Mouse (Mus musculus) fat pad, adult 2 months (tissue): ENCODE measurements around the gene Fam217b.

Experiments used
- DNase-seq: peaks from one replicate; pipeline ENCODE4 v3.0.0-alpha.2; 2011; ENCODE audit warnings: low read depth, low spot score; ENCODE audit errors: extremely low read depth

Gene Fam217b

GRCm38 (mm10) chr2:178414261-178415149, at the start of gene Fam217b, which contains the start of gene Ppp1r3d:
Gene Fam217b (plus strand): TSS chr2:178414524.
Gene Ppp1r3d (minus strand): TSS chr2:178414472.
- no peak for DNase-seq

- no peak for DNase-seq
Observed at GRCm38 (mm10) chr2:178407053-178407815, 7.1 kb upstream of the Fam217b start, which contains the start of gene Sycp2. Gene Sycp2 (minus strand): TSS chr2:178407685.

GRCm38 (mm10) chr2:178409024-178409423, 5.3 kb upstream of the Fam217b start:
- no peak for DNase-seq

- no peak for DNase-seq
Observed at GRCm38 (mm10) chr2:178410286-178410685, 4.0 kb upstream of the Fam217b start.

GRCm38 (mm10) chr2:178412598-178412997, 1.7 kb upstream of the Fam217b start:
- DNase-seq = no peak

- no peak for DNase-seq
Observed at GRCm38 (mm10) chr2:178413081-178413480, 1.2 kb upstream of the Fam217b start.

- no peak for DNase-seq
Observed at GRCm38 (mm10) chr2:178413481-178414260, 653 bp upstream of the Fam217b start.

GRCm38 (mm10) chr2:178415150-178415448, 775 bp downstream of the Fam217b start:
- DNase-seq = no peak

GRCm38 (mm10) chr2:178416427-178416826, 2.1 kb downstream of the Fam217b start:
- no peak for DNase-seq

GRCm38 (mm10) chr2:178416970-178417369, 2.6 kb downstream of the Fam217b start:
- DNase-seq = no peak

GRCm38 (mm10) chr2:178420576-178420975, 6.3 kb downstream of the Fam217b start:
- no peak for DNase-seq

GRCm38 (mm10) chr2:178421603-178422002, 7.3 kb downstream of the Fam217b start:
- no peak for DNase-seq

- no peak for DNase-seq
Observed at GRCm38 (mm10) chr2:178422186-178422585, 7.9 kb downstream of the Fam217b start.

- DNase-seq = no peak
Observed at GRCm38 (mm10) chr2:178423223-178423622, 8.9 kb downstream of the Fam217b start.

GRCm38 (mm10) chr2:178426229-178426628, 11.9 kb downstream of the Fam217b start:
- DNase-seq = no peak

GRCm38 (mm10) chr2:178427181-178427580, 12.9 kb downstream of the Fam217b start:
- DNase-seq = no peak

GRCm38 (mm10) chr2:178428183-178428582, 13.9 kb downstream of the Fam217b start:
- no peak for DNase-seq

- DNase-seq = no peak
Observed at GRCm38 (mm10) chr2:178428676-178429075, 14.4 kb downstream of the Fam217b start.

GRCm38 (mm10) chr2:178429426-178429825, 15.1 kb downstream of the Fam217b start:
- DNase-seq = no peak

GRCm38 (mm10) chr2:178430231-178430630, 15.9 kb downstream of the Fam217b start, which contains the start of gene Cdh26:
Gene Cdh26 (plus strand): TSS chr2:178430531.
- DNase-seq = no peak

- DNase-seq = no peak
Observed at GRCm38 (mm10) chr2:178433495-178433894, 19.2 kb downstream of the Fam217b start.
